Mouse (Mus musculus) neural tube, embryonic 15.5 days (tissue): ENCODE results near the gene Tbc1d14. TPM values are rescaled to one million over a fixed set of nuclear protein-coding genes. Genes with fewer than 3 reads are reported as not detected.

Experiments used
- ATAC-seq: fragments of 200-750 bp; cut with Nextera tagmentation; 2 replicates; pipeline ENCODE4 v1.8.0; 2017; ENCODE audit warnings: mild to moderate bottlenecking, moderate TSS enrichment, moderate library complexity; ENCODE audit not compliant: low FRiP score
- H3K27ac ChIP-seq: fragments of 300-500 bp; sonication (generic); replicated peaks from 2 replicates; pipeline ENCODE4 v1.5.1; 2015; ENCODE audit warnings: mild to moderate bottlenecking, inconsistent platforms
- H3K27me3 ChIP-seq: fragments of 300-500 bp; sonication (generic); replicated peaks from 2 replicates; pipeline ENCODE4 v1.6.1; 2015; ENCODE audit warnings: inconsistent platforms
- H3K36me3 ChIP-seq: fragments of 300-500 bp; sonication (generic); 2 replicates; pipeline ENCODE4 v1.6.1; 2015; ENCODE audit warnings: inconsistent platforms
- H3K4me1 ChIP-seq: fragments of 300-500 bp; sonication (generic); 2 replicates; pipeline ENCODE4 v1.6.1; 2015; ENCODE audit warnings: inconsistent platforms
- H3K4me2 ChIP-seq: fragments of 300-500 bp; sonication (generic); 2 replicates; pipeline ENCODE4 v1.6.1; 2015; ENCODE audit warnings: inconsistent platforms, mild to moderate bottlenecking, moderate library complexity
- H3K4me3 ChIP-seq: fragments of 300-500 bp; sonication (generic); replicated peaks from 2 replicates; pipeline ENCODE4 v1.5.1; 2015; ENCODE audit warnings: mild to moderate bottlenecking, inconsistent platforms
- H3K9ac ChIP-seq: fragments of 300-500 bp; sonication (generic); replicated peaks from 2 replicates; pipeline ENCODE4 v1.6.1; 2015; ENCODE audit warnings: mild to moderate bottlenecking, inconsistent platforms
- H3K9me3 ChIP-seq: fragments of 300-500 bp; sonication (generic); replicated peaks from 2 replicates; pipeline ENCODE4 v1.6.1; 2016; ENCODE audit warnings: inconsistent platforms
- WGBS: fragments of 180-500 bp; shearing (Covaris S2); methylation state at CpG from one replicate; pipeline ENCODE4 v1.1.7; 2015; ENCODE audit warnings: mixed read lengths; 5-methylcytosine and 5-hydroxymethylcytosine counted together
- polyA plus RNA-seq: library from polyadenylated mRNA; unstranded; fragments of >200 nt; fragmentation: Nextera tagmentation; extraction: Ambion mirVana; gene quantifications from 2 replicates; pipeline ENCODE4 v1.2.1, GENCODE M21; 2015

Gene Tbc1d14
- polyA plus RNA-seq, 1 experiment from 2014 or later = 58.9 TPM

GRCm38 (mm10) chr5:36575745-36576144 is 17.3 kb downstream of the Tbc1d14 start:
- no peak overlapping the region for H3K4me2 ChIP-seq
- H3K36me3 ChIP-seq = peaks cover 3% of the 10 kb centered on the region; the same call in 1 of the 2 replicates
- no peak overlapping the region for H3K4me3 ChIP-seq
- no peaks in the 10 kb centered on the region for H3K27me3 ChIP-seq
- H3K4me1 ChIP-seq = peaks cover 8% of the 10 kb centered on the region
- H3K9me3 ChIP-seq = no peaks in the 10 kb centered on the region
- no peak for ATAC-seq
- no peak overlapping the region for H3K9ac ChIP-seq
- WGBS = 78% methylated on average over 1 of the region's 1 CpGs
- H3K27ac ChIP-seq = no peak overlapping the region

- H3K9me3 ChIP-seq = no peaks in the 10 kb centered on the region
- H3K27me3 ChIP-seq = no peaks in the 10 kb centered on the region
- H3K4me2 ChIP-seq = no peak overlapping the region
- no peak for ATAC-seq
- H3K27ac ChIP-seq = no peak overlapping the region
- no peak overlapping the region for H3K4me3 ChIP-seq
- 87% methylated on average over 3 of the region's 3 CpGs for whole genome bisulfite sequencing
- H3K9ac ChIP-seq = no peak overlapping the region
- peaks cover 6% of the 10 kb centered on the region; the same call in 1 of the 2 replicates for H3K36me3 ChIP-seq
- H3K4me1 ChIP-seq = 0 out of 2 replicates have a peak, but pooled peaks cover 5% of the 10 kb centered on the region
Observed at GRCm38 (mm10) chr5:36575227-36575626, 17.8 kb downstream of the Tbc1d14 start.

- Histone ChIP-seq H3K4me2 (no peak overlapping the region), H3K27me3 (no peaks in the 10 kb centered on the region), H3K4me1 (0 out of 2 replicates have a peak, but pooled peaks cover 5% of the 10 kb centered on the region), H3K9ac (0 out of 2 replicates have a peak overlapping the region, but pooled peaks have one; percentile 14), H3K36me3 (peaks cover 6% of the 10 kb centered on the region; the same call in 1 of the 2 replicates), H3K4me3 (no peak overlapping the region), H3K27ac (no peak overlapping the region), H3K9me3 (no peaks in the 10 kb centered on the region)
- WGBS = 70% methylated on average over 8 of the region's 8 CpGs
- ATAC-seq = no peak
Observed at GRCm38 (mm10) chr5:36574147-36574870, 18.8 kb downstream of the Tbc1d14 start.

- WGBS = 70% methylated on average over 3 of the region's 3 CpGs
- Histone ChIP-seq H3K4me3 (no peak overlapping the region), H3K27ac (no peak overlapping the region), H3K9me3 (no peaks in the 10 kb centered on the region), H3K4me2 (no peak overlapping the region), H3K27me3 (no peaks in the 10 kb centered on the region), H3K36me3 (peaks cover 6% of the 10 kb centered on the region; the same call in 1 of the 2 replicates), H3K4me1 (0 out of 2 replicates have a peak, but pooled peaks cover 5% of the 10 kb centered on the region), H3K9ac (no peak overlapping the region)
- ATAC-seq = no peak
Observed at GRCm38 (mm10) chr5:36573354-36573753, 19.7 kb downstream of the Tbc1d14 start.

GRCm38 (mm10) chr5:36571371-36571770 is 21.7 kb downstream of the Tbc1d14 start:
- 94% methylated on average over 16 of the region's 16 CpGs for WGBS
- peaks cover 6% of the 10 kb centered on the region; the same call in 1 of the 2 replicates for H3K36me3 ChIP-seq
- no peak for ATAC-seq
- no peak overlapping the region for H3K9ac ChIP-seq
- no peak overlapping the region for H3K4me3 ChIP-seq
- no peak overlapping the region for H3K4me2 ChIP-seq
- no peak overlapping the region for H3K27ac ChIP-seq
- H3K9me3 ChIP-seq = no peaks in the 10 kb centered on the region
- no peaks in the 10 kb centered on the region for H3K27me3 ChIP-seq
- peaks cover 16% of the 10 kb centered on the region for H3K4me1 ChIP-seq

GRCm38 (mm10) chr5:36570546-36571245 is 22.4 kb downstream of the Tbc1d14 start:
- Histone ChIP-seq H3K9me3 (no peaks in the 10 kb centered on the region), H3K4me2 (no peak overlapping the region), H3K27ac (no peak overlapping the region), H3K27me3 (no peaks in the 10 kb centered on the region), H3K4me3 (no peak overlapping the region), H3K4me1 (peaks cover 16% of the 10 kb centered on the region), H3K9ac (no peak overlapping the region), H3K36me3 (peaks cover 6% of the 10 kb centered on the region; the same call in 1 of the 2 replicates)
- ATAC-seq = no peak
- WGBS = 89% methylated on average over 4 of the region's 4 CpGs

GRCm38 (mm10) chr5:36570098-36570497 is 23.0 kb downstream of the Tbc1d14 start:
- peaks cover 13% of the 10 kb centered on the region for H3K4me1 ChIP-seq
- no peak overlapping the region for H3K4me2 ChIP-seq
- no peaks in the 10 kb centered on the region for H3K9me3 ChIP-seq
- no peak overlapping the region for H3K4me3 ChIP-seq
- H3K9ac ChIP-seq = no peak overlapping the region
- peaks cover 6% of the 10 kb centered on the region; the same call in 1 of the 2 replicates for H3K36me3 ChIP-seq
- WGBS = 92% methylated on average over 7 of the region's 7 CpGs
- H3K27ac ChIP-seq = no peak overlapping the region
- no peaks in the 10 kb centered on the region for H3K27me3 ChIP-seq
- no peak for ATAC-seq

GRCm38 (mm10) chr5:36568118-36568517 is 25.0 kb downstream of the Tbc1d14 start:
- 88% methylated on average over 4 of the region's 4 CpGs for WGBS
- H3K27ac ChIP-seq = no peak overlapping the region

GRCm38 (mm10) chr5:36567627-36568026 is 25.4 kb downstream of the Tbc1d14 start:
- Histone ChIP-seq H3K4me1 (peaks cover 10% of the 10 kb centered on the region), H3K4me2 (no peak overlapping the region), H3K4me3 (no peak overlapping the region), H3K9me3 (no peaks in the 10 kb centered on the region), H3K36me3 (peaks cover 6% of the 10 kb centered on the region; the same call in 1 of the 2 replicates), H3K27me3 (no peaks in the 10 kb centered on the region), H3K9ac (no peak overlapping the region), H3K27ac (no peak overlapping the region)
- WGBS = 59% methylated on average over 2 of the region's 2 CpGs
- ATAC-seq = no peak

More at GRCm38 (mm10) chr5:36568118-36568517, 25.0 kb downstream of the Tbc1d14 start:
- H3K4me1 ChIP-seq = peaks cover 10% of the 10 kb centered on the region
- no peak overlapping the region for H3K9ac ChIP-seq
- H3K4me2 ChIP-seq = no peak overlapping the region
- no peaks in the 10 kb centered on the region for H3K9me3 ChIP-seq
- no peak overlapping the region for H3K4me3 ChIP-seq
- no peaks in the 10 kb centered on the region for H3K27me3 ChIP-seq
- ATAC-seq = no peak
- peaks cover 6% of the 10 kb centered on the region; the same call in 1 of the 2 replicates for H3K36me3 ChIP-seq

GRCm38 (mm10) chr5:36564530-36564929 is 28.5 kb downstream of the Tbc1d14 start:
- WGBS = 87% methylated on average over 9 of the region's 9 CpGs
- Histone ChIP-seq H3K4me3 (no peak overlapping the region), H3K4me2 (no peak overlapping the region)

GRCm38 (mm10) chr5:36563741-36564140 is 29.3 kb downstream of the Tbc1d14 start:
- Histone ChIP-seq H3K36me3 (no peaks in the 10 kb centered on the region), H3K4me1 (peaks cover 10% of the 10 kb centered on the region), H3K4me3 (no peak overlapping the region), H3K27me3 (no peaks in the 10 kb centered on the region), H3K9me3 (no peaks in the 10 kb centered on the region), H3K4me2 (no peak overlapping the region), H3K9ac (no peak overlapping the region), H3K27ac (no peak overlapping the region)
- ATAC-seq = no peak
- WGBS = 85% methylated on average over 6 of the region's 6 CpGs

More at GRCm38 (mm10) chr5:36564530-36564929, 28.5 kb downstream of the Tbc1d14 start:
- Histone ChIP-seq H3K27me3 (no peaks in the 10 kb centered on the region), H3K36me3 (no peaks in the 10 kb centered on the region), H3K9me3 (no peaks in the 10 kb centered on the region), H3K4me1 (peaks cover 10% of the 10 kb centered on the region), H3K9ac (no peak overlapping the region), H3K27ac (no peak overlapping the region)
- ATAC-seq = no peak
